Mouse (Mus musculus) stomach, embryonic 16.5 days (tissue): Measurements from ENCODE around the gene Fancd2os. TPM values are rescaled to one million over a fixed set of nuclear protein-coding genes. Genes with fewer than 3 reads are reported as not detected.

Experiments used
- polyA plus RNA-seq: library from polyadenylated mRNA; unstranded; fragments of >200 nt; fragmentation: Nextera tagmentation; extraction: Ambion mirVana; gene quantifications from 2 replicates; pipeline ENCODE4 v1.2.1, GENCODE M21; 2015

Fancd2os gene
- polyA plus RNA-seq, 1 experiment from 2014 or later, result 0.18 TPM

Other genes starting within 250 kb of the Fancd2os start
- gene Tada3, start 222.8 kb downstream of the Fancd2os start, polyA plus RNA-seq, result 39.6 and 44.9 TPM in 2 replicates
- gene Arpc4, start 222.6 kb downstream of the Fancd2os start, polyA plus RNA-seq, result 377 and 396 TPM in 2 replicates
- 4.0 and 4.6 TPM in 2 replicates for gene Ttll3, start 211.5 kb downstream of the Fancd2os start, polyA plus RNA-seq
- 14.7 and 16.1 TPM in 2 replicates for gene Rpusd3, start 181.4 kb downstream of the Fancd2os start, polyA plus RNA-seq
- gene Cidec, start 165.0 kb downstream of the Fancd2os start, polyA plus RNA-seq, result 3.6 and 4.2 TPM in 2 replicates
- 86.0 and 88.5 TPM in 2 replicates for gene Jagn1, start 158.1 kb downstream of the Fancd2os start, polyA plus RNA-seq
- gene Il17re, start 142.2 kb downstream of the Fancd2os start, polyA plus RNA-seq, result 21.1 and 28.9 TPM in 2 replicates
- gene Il17rc, start 129.3 kb downstream of the Fancd2os start, polyA plus RNA-seq, result 36.8 and 45.0 TPM in 2 replicates
- gene Creld1, start 117.4 kb downstream of the Fancd2os start, polyA plus RNA-seq, result 22.9 and 23.9 TPM in 2 replicates
- 0.19 and 0.52 TPM in 2 replicates for gene Prrt3, start 98.8 kb downstream of the Fancd2os start, polyA plus RNA-seq
- gene Emc3, start 69.1 kb downstream of the Fancd2os start, polyA plus RNA-seq, result 97.6 and 99.6 TPM in 2 replicates
- gene Fancd2, start 69.0 kb downstream of the Fancd2os start, polyA plus RNA-seq, result 7.8 and 8.8 TPM in 2 replicates
- gene Brk1, start 4.1 kb upstream of the Fancd2os start, polyA plus RNA-seq, result 204 and 207 TPM in 2 replicates
- 34.4 and 35.9 TPM in 2 replicates for gene Vhl, start 23.2 kb upstream of the Fancd2os start, polyA plus RNA-seq
- 9.3 and 12.0 TPM in 2 replicates for gene Irak2, start 37.8 kb upstream of the Fancd2os start, polyA plus RNA-seq
- 0.58 and 0.72 TPM in 2 replicates for gene Tatdn2, start 96.3 kb upstream of the Fancd2os start, polyA plus RNA-seq
- 40.7 and 53.2 TPM in 2 replicates for gene Ghrl, start 119.2 kb upstream of the Fancd2os start, polyA plus RNA-seq
- gene Sec13, start 140.0 kb upstream of the Fancd2os start, polyA plus RNA-seq, result 244 TPM in 2 replicates